Mouse (Mus musculus) right cerebral cortex, adult 18-20 months (tissue): ENCODE measurements around the gene Ceacam9.
"Not testable (repeated sequence)": the region's sequence is repeated elsewhere in the genome, so short reads cannot be mapped to it uniquely, and the experiment has no call there.

Source experiments
- DNase-seq: peaks from one replicate; pipeline ENCODE4 v3.0.0; 2022; ENCODE audit warnings: mixed read lengths

Gene Ceacam9

GRCm38 (mm10) chr7:16721629-16722028 lies at the start of gene Ceacam9:
Gene Ceacam9 (plus strand): TSS chr7:16721929.
- no peak for DNase-seq

- DNase-seq: no peak
These were observed 47.9 kb upstream of the Ceacam9 start for GRCm38 (mm10) chr7:16673823-16674222.

- DNase-seq: not testable (repeated sequence)
These were observed 47.0 kb upstream of the Ceacam9 start for GRCm38 (mm10) chr7:16674699-16675098.

- DNase-seq: no peak
These were observed 46.1 kb upstream of the Ceacam9 start, which contains the start of gene Ceacam15 for GRCm38 (mm10) chr7:16675605-16676004. Gene Ceacam15 (minus strand): TSS chr7:16675705.

- DNase-seq: not testable (repeated sequence)
These were observed 41.5 kb upstream of the Ceacam9 start for GRCm38 (mm10) chr7:16680194-16680593.

GRCm38 (mm10) chr7:16689196-16689595 lies 32.5 kb upstream of the Ceacam9 start:
- DNase-seq: no peak

GRCm38 (mm10) chr7:16695025-16695424 lies 26.7 kb upstream of the Ceacam9 start:
- no peak for DNase-seq

GRCm38 (mm10) chr7:16699042-16699441 lies 22.7 kb upstream of the Ceacam9 start:
- DNase-seq: no peak

GRCm38 (mm10) chr7:16700583-16700982 lies 21.1 kb upstream of the Ceacam9 start:
- no peak for DNase-seq

- peak; percentile 77 for DNase-seq
These were observed 15.3 kb upstream of the Ceacam9 start for GRCm38 (mm10) chr7:16706385-16706784.

- DNase-seq: no peak
These were observed 13.5 kb upstream of the Ceacam9 start for GRCm38 (mm10) chr7:16708244-16708643.

GRCm38 (mm10) chr7:16710604-16711003 lies 11.1 kb upstream of the Ceacam9 start:
- no peak for DNase-seq

GRCm38 (mm10) chr7:16712633-16713415 lies 8.9 kb upstream of the Ceacam9 start:
- no peak for DNase-seq

- peak; percentile 23 for DNase-seq
These were observed 5.1 kb upstream of the Ceacam9 start for GRCm38 (mm10) chr7:16716456-16717152.

GRCm38 (mm10) chr7:16722490-16722889 lies 761 bp downstream of the Ceacam9 start:
- DNase-seq: not testable (repeated sequence)

- peak; percentile 51 for DNase-seq
These were observed 7.0 kb downstream of the Ceacam9 start for GRCm38 (mm10) chr7:16728596-16729348.

- DNase-seq: not testable (repeated sequence)
These were observed 7.8 kb downstream of the Ceacam9 start for GRCm38 (mm10) chr7:16729563-16729962.

GRCm38 (mm10) chr7:16730791-16731190 lies 9.1 kb downstream of the Ceacam9 start:
- DNase-seq: no peak

- no peak for DNase-seq
These were observed 10.2 kb downstream of the Ceacam9 start for GRCm38 (mm10) chr7:16731893-16732422.

- no peak for DNase-seq
These were observed 15.9 kb downstream of the Ceacam9 start for GRCm38 (mm10) chr7:16737606-16738072.

GRCm38 (mm10) chr7:16738073-16738696 lies 16.5 kb downstream of the Ceacam9 start, which contains the start of gene Ap2s1:
Gene Ap2s1 (plus strand): TSS chr7:16738410.
- DNase-seq: peak; percentile 100

- DNase-seq: no peak
These were observed 17.4 kb downstream of the Ceacam9 start for GRCm38 (mm10) chr7:16739056-16739604.
